Mouse (Mus musculus) C3H10T1/2 (cell line): ENCODE results near the gene Gast. TPM values are rescaled to one million over a fixed set of nuclear protein-coding genes. Genes with fewer than 3 reads are reported as not detected.

Source experiments
- polyA plus RNA-seq, 2 experiments: library from polyadenylated mRNA; unstranded; fragments of >200 nt; fragmentation: generic; extraction: Trizol; gene quantifications; one replicate each; pipeline ENCODE4 v1.2.1; 2012; ENCODE audit warnings: missing spikeins in 2 of 2

Gast gene
- under 1 TPM in 1 of 2 experiments, not detected in 1; 0.07 TPM for polyA plus RNA-seq

GRCm38 (mm10) chr11:100333944-100334457, at the start of gene Gast:
Gast (plus strand) TSS chr11:100334407.

DNA sequence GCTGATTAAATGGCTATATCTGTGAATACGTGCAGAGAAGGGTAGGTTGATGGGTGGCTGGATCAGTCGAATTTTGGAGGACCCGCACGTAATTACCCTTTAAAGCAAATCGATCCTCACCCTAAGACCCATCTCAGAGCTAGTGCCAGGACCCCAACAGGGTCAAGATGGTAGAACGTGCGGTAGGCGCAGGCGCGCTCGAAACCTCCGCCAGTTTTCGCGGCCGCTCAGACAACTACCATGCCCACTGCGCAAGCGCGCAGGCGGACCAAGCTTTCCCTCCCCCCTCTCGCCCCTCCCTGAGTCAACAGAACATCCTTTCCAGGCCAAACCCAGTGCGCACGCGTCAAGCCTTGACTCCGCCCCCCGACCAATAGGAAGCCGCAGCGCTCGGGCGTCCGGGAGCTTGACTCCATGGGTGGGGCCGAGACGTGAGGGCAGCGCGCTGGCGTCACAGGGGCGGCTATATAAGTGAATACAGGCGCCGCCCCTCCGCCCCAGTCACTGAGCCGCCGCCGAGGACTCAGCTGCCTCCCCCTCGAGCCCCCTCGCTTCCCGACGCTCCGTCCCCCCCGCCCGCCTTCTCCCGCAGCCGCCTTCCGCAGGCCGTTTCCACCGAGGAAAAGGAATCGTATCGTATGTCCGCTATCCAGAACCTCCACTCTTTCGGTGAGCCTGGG, 14.6 kb upstream of the Gast start, which contains the start of gene Eif1:
TSS of gene Eif1 (plus strand) at position 394 of the 680 bp plus-strand sequence.

GRCm38 (mm10) chr11:100355972-100356818, 22.0 kb downstream of the Gast start, which contains the start of gene Hap1:
Hap1 (minus strand) TSS chr11:100356128.

Other genes starting within 250 kb of the Gast start
- gene Krt32, start 246.2 kb upstream of the Gast start, polyA plus RNA-seq = not detected
- not detected for gene Krt35, start 238.2 kb upstream of the Gast start, polyA plus RNA-seq
- gene Krt36, start 228.8 kb upstream of the Gast start, polyA plus RNA-seq = under 1 TPM; 0.06 to 0.08 TPM
- 1 to 10 TPM; 8.4 to 8.9 TPM for gene Krt13, start 212.8 kb upstream of the Gast start, polyA plus RNA-seq
- gene Krt15, start 198.5 kb upstream of the Gast start, polyA plus RNA-seq = 10 to 100 TPM in 1 of 2 experiments, under 1 TPM in 1; 0.30 to 10.6 TPM
- gene Krt19, start 185.7 kb upstream of the Gast start, polyA plus RNA-seq = under 1 TPM; 0.40 to 0.42 TPM
- not detected for gene Krt9, start 141.2 kb upstream of the Gast start, polyA plus RNA-seq
- gene Krt14, start 126.9 kb upstream of the Gast start, polyA plus RNA-seq = under 1 TPM; 0.21 to 0.26 TPM
- under 1 TPM; 0.26 to 0.29 TPM for gene Krt16, start 85.5 kb upstream of the Gast start, polyA plus RNA-seq
- gene Krt17, start 73.4 kb upstream of the Gast start, polyA plus RNA-seq = not detected
- gene Krt42, start 64.5 kb upstream of the Gast start, polyA plus RNA-seq = under 1 TPM; 0.02 to 0.05 TPM
- gene Eif1, start 14.5 kb upstream of the Gast start, polyA plus RNA-seq = 1,000 to 10,000 TPM; 1,802 to 2,189 TPM
- gene Hap1, start 21.7 kb downstream of the Gast start, polyA plus RNA-seq = 1 to 10 TPM in 1 of 2 experiments, under 1 TPM in 1; 0.85 to 1.1 TPM
- 1 to 10 TPM; 2.6 to 10.0 TPM for gene Jup, start 63.4 kb downstream of the Gast start, polyA plus RNA-seq
- 100 to 1,000 TPM; 103 to 258 TPM for gene P3h4, start 80.4 kb downstream of the Gast start, polyA plus RNA-seq
- gene Fkbp10, start 81.3 kb downstream of the Gast start, polyA plus RNA-seq = 100 to 1,000 TPM; 148 to 342 TPM
- 100 to 1,000 TPM in 1 of 2 experiments, 10 to 100 TPM in 1; 99.8 to 114 TPM for gene Nt5c3b, start 107.4 kb downstream of the Gast start, polyA plus RNA-seq
- gene Klhl10, start 107.5 kb downstream of the Gast start, polyA plus RNA-seq = 1 to 10 TPM in 1 of 2 experiments, under 1 TPM in 1; 0.12 to 2.0 TPM
- gene Klhl11, start 138.3 kb downstream of the Gast start, polyA plus RNA-seq = 1 to 10 TPM in 1 of 2 experiments, under 1 TPM in 1; 0.21 to 2.3 TPM
- 10 to 100 TPM; 34.3 to 98.6 TPM for gene Acly, start 193.6 kb downstream of the Gast start, polyA plus RNA-seq
- gene Ttc25, start 211.2 kb downstream of the Gast start, polyA plus RNA-seq = under 1 TPM; 0.14 to 0.72 TPM
- 10 to 100 TPM in 1 of 2 experiments, 1 to 10 TPM in 1; 8.2 to 26.1 TPM for gene Cnp, start 240.5 kb downstream of the Gast start, polyA plus RNA-seq